Mouse (Mus musculus) neural tube, embryonic 13.5 days (tissue): Measurements from ENCODE around the gene Syndig1. TPM values are rescaled to one million over a fixed set of nuclear protein-coding genes. Genes with fewer than 3 reads are reported as not detected.

ENCODE experiments used
- ATAC-seq: fragments of 200-750 bp; cut with Nextera tagmentation; 2 replicates; pipeline ENCODE4 v1.8.0; 2017; ENCODE audit warnings: low read depth, mild to moderate bottlenecking, moderate TSS enrichment, moderate library complexity
- H3K27ac ChIP-seq: fragments of 300-500 bp; sonication (generic); replicated peaks from 2 replicates; pipeline ENCODE4 v1.5.1; 2015; ENCODE audit warnings: moderate library complexity, mild to moderate bottlenecking, inconsistent platforms
- H3K27me3 ChIP-seq: fragments of 300-500 bp; sonication (generic); 2 replicates; pipeline ENCODE4 v1.6.1; 2015; ENCODE audit warnings: mild to moderate bottlenecking, inconsistent platforms
- H3K36me3 ChIP-seq: fragments of 300-500 bp; sonication (generic); 2 replicates; pipeline ENCODE4 v1.6.1; 2015; ENCODE audit warnings: mild to moderate bottlenecking, inconsistent platforms
- H3K4me1 ChIP-seq: fragments of 300-500 bp; sonication (generic); replicated peaks from 2 replicates; pipeline ENCODE4 v1.6.1; 2015; ENCODE audit warnings: inconsistent platforms
- H3K4me2 ChIP-seq: fragments of 300-500 bp; sonication (generic); 2 replicates; pipeline ENCODE4 v1.6.1; 2015; ENCODE audit warnings: inconsistent platforms, mild to moderate bottlenecking, moderate library complexity
- H3K4me3 ChIP-seq: fragments of 300-500 bp; sonication (generic); 2 replicates; pipeline ENCODE4 v1.5.1; 2015; ENCODE audit warnings: mild to moderate bottlenecking, inconsistent platforms
- H3K9ac ChIP-seq: fragments of 300-500 bp; sonication (generic); 2 replicates; pipeline ENCODE4 v1.6.1; 2015; ENCODE audit warnings: moderate library complexity, mild to moderate bottlenecking, inconsistent platforms
- H3K9me3 ChIP-seq: fragments of 300-500 bp; sonication (generic); 2 replicates; pipeline ENCODE4 v1.6.1; 2016; ENCODE audit warnings: inconsistent platforms
- WGBS: fragments of 180-500 bp; shearing (Covaris S2); methylation state at CpG from one replicate; pipeline ENCODE4 v1.1.7; 2015; 5-methylcytosine and 5-hydroxymethylcytosine counted together
- polyA plus RNA-seq: library from polyadenylated mRNA; unstranded; fragments of >200 nt; fragmentation: Nextera tagmentation; extraction: Ambion mirVana; gene quantifications from 2 replicates; pipeline ENCODE4 v1.2.1, GENCODE M21; 2015

Syndig1 gene
- polyA plus RNA-seq, 1 experiment from 2014 or later = 35.7 TPM

DNA sequence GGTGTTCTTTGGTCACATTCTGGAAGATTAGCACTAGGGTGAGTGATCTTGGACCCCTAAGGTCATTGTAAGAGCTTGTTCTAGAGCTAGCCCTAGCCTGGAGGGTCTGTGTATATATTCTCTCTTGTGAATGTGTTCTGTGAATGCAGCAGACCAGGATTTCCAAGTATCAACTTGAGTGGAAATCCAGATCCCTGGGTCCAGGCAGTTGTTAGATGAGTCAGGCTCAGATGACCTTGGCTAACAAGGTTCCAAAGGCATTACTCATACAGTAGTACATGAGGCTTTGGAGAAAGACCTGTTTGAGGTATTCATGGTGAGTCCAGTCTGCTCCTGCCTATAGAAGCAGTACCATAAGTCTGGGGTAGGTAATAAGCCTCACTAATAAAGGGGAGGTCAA, 103.1 kb downstream of the Syndig1 start:
- H3K4me3 ChIP-seq = no peak overlapping the region
- no peak overlapping the region for H3K9ac ChIP-seq
- H3K9me3 ChIP-seq = no peaks in the 10 kb centered on the region
- H3K4me1 ChIP-seq = 0 out of 2 replicates have a peak, but pooled peaks cover 5% of the 10 kb centered on the region
- no peaks in the 10 kb centered on the region for H3K27me3 ChIP-seq
- H3K4me2 ChIP-seq = no peak overlapping the region
- H3K27ac ChIP-seq = no peak overlapping the region
- ATAC-seq = no peak
- H3K36me3 ChIP-seq = no peaks in the 10 kb centered on the region

DNA sequence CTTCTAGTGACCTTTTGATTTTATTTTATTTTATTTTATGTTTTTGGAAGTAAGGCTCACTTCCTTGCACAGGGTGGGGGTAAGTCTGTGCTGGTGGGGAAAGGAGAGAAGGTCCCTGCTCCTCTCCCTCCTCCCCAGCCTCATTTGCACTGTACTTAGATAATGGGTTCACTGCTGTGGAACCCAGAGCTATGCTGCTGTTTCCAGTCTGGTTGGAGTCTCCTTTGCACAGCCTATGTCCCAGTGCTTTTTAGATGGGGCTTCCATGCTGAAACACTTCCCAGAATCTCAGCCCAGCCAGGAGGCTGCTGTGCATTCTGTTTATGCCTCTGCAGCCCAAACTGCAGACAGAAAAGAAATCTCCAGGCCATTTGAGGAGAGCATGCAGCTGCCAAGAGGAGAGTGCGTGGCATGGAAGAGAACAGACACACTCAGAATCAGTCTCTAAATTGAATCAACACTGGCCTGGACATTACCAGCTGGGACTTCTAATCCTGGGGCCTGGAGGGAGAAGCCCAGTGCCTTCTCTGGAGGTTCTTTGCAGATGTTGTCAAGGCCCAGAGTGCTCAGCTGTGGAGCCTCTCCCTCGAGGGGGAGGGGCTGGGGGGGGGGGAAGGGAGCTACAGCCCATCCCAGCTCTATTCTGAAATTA, 104.4 kb downstream of the Syndig1 start:
- Histone ChIP-seq H3K4me1 (0 out of 2 replicates have a peak, but pooled peaks cover 5% of the 10 kb centered on the region), H3K9ac (no peak overlapping the region), H3K36me3 (no peaks in the 10 kb centered on the region), H3K27me3 (no peaks in the 10 kb centered on the region), H3K27ac (no peak overlapping the region), H3K4me2 (no peak overlapping the region), H3K9me3 (no peaks in the 10 kb centered on the region), H3K4me3 (no peak overlapping the region)
- no peak for ATAC-seq
- 41% methylated on average over 2 of the region's 2 CpGs for WGBS

DNA sequence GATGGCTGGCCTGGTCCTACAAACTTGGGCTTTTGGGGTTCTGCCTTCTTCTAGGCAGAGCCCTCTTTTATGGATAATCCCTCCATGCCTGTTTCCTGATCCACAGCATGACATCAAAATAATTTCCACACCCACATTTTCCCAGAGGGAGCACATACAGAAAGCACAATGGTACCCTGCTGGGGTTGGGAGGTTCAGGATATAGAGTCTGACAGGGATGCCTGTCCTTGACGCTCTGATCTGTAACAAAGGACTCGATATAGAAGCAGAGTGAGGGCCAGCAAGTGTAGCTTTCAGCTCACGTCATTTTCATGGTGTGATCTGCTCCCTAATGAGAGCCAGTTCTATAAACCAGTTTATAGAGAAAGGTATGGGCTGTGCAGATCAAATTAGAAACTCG, 105.1 kb downstream of the Syndig1 start:
- Histone ChIP-seq H3K9me3 (no peaks in the 10 kb centered on the region), H3K4me3 (no peak overlapping the region), H3K36me3 (no peaks in the 10 kb centered on the region), H3K27ac (no peak overlapping the region), H3K9ac (no peak overlapping the region), H3K27me3 (no peaks in the 10 kb centered on the region), H3K4me1 (0 out of 2 replicates have a peak, but pooled peaks cover 5% of the 10 kb centered on the region), H3K4me2 (no peak overlapping the region)
- 31% methylated on average over 4 of the region's 4 CpGs for WGBS
- ATAC-seq = no peak

DNA sequence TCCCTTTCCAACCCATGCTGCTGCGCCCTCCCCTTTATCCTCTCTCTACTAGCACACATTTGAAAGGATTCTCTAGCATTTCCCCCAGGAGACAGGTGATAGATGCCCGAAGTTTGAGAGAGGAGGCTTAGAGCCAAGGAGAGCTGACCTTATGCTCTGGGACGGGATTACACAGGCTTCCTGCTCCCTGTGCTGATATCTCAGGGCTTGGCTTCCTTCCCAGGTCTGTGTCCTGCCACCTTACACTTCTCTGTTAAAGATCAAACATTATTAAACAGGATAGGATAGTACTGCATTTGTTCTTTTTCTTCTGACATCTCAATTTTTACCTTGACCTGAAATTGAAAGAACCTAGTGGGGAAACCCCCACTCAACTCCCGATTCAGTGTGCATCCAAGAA, 109.8 kb downstream of the Syndig1 start:
- WGBS = 78% methylated on average over 4 of the region's 4 CpGs
- Histone ChIP-seq H3K4me2 (no peak overlapping the region), H3K27me3 (no peaks in the 10 kb centered on the region), H3K27ac (no peak overlapping the region), H3K9me3 (no peaks in the 10 kb centered on the region), H3K36me3 (no peaks in the 10 kb centered on the region), H3K9ac (no peak overlapping the region), H3K4me3 (no peak overlapping the region), H3K4me1 (0 out of 2 replicates have a peak, but pooled peaks cover 4% of the 10 kb centered on the region)
- no peak for ATAC-seq

DNA sequence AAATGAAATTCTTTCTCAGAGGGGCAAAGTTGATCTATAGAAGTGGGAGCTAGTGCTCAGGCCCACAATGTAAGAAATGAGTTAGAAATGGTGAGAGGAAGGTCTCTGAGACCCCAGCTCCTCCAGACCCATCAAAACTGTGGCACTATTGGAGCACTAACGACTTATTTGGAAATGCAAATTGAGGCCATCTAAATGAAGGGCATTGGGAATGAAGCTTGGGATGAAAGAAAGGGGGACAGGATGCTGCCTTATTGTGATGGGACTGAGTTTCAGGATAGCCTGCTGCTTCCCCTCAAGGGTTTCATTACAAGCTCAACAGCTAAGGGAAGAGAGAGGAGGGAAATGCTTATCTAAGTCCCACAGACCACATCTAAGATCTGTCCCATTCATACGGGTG, 110.6 kb downstream of the Syndig1 start:
- no peak overlapping the region for H3K4me2 ChIP-seq
- no peak overlapping the region for H3K27ac ChIP-seq
- 46% methylated on average over 2 of the region's 2 CpGs for WGBS
- H3K9me3 ChIP-seq = no peaks in the 10 kb centered on the region
- H3K4me1 ChIP-seq = no peaks in the 10 kb centered on the region
- H3K4me3 ChIP-seq = no peak overlapping the region
- H3K9ac ChIP-seq = no peak overlapping the region
- no peak for ATAC-seq
- H3K36me3 ChIP-seq = no peaks in the 10 kb centered on the region
- H3K27me3 ChIP-seq = no peaks in the 10 kb centered on the region

DNA sequence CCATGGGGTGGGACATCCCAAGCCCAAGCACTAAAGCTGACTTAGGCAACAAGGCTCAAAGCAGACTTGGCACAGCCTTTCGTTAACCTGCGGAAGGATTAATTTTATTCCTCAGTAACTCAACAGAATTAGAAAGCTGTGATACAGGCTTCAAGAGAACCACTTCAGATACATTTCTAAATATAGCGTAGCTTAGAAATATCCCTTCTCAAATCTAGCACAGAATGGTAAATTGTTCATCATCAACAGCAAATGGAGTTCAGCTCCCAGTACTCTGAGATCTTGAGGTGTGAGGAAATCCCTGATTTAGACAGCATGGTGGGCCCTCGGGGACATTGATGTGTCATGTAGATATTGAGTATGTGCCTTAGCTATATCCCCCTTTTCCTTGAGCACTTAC, 121.6 kb downstream of the Syndig1 start:
- H3K4me1 ChIP-seq = no peaks in the 10 kb centered on the region
- H3K27me3 ChIP-seq = no peaks in the 10 kb centered on the region
- no peaks in the 10 kb centered on the region for H3K9me3 ChIP-seq
- H3K4me2 ChIP-seq = no peak overlapping the region
- no peak overlapping the region for H3K4me3 ChIP-seq
- H3K27ac ChIP-seq = no peak overlapping the region
- H3K9ac ChIP-seq = no peak overlapping the region
- ATAC-seq = no peak
- no peaks in the 10 kb centered on the region for H3K36me3 ChIP-seq
- WGBS = 96% methylated on average over 4 of the region's 4 CpGs

DNA sequence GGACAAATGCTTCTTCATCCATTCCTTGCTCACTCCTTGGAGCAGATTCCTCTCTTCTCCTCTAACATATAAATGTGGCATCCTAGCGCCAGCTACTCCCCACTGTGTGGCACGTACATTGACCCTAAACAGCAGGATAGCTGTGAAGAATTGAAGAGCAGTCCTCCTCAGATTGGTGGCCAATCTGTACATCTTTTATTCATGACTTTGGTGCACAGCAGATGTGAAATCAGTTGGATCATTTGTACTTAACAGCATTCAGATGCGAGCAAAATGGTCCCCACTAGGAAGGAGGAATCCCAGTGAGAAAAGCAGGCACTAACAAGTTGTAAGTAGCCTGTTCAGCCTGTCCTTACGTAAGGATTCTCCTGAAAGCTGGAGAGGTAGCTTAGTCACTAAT, 142.0 kb downstream of the Syndig1 start:
- Histone ChIP-seq H3K36me3 (no peaks in the 10 kb centered on the region), H3K27ac (no peak overlapping the region), H3K9ac (no peak overlapping the region), H3K9me3 (no peaks in the 10 kb centered on the region), H3K4me2 (no peak overlapping the region), H3K4me3 (no peak overlapping the region), H3K4me1 (peaks cover 12% of the 10 kb centered on the region), H3K27me3 (no peaks in the 10 kb centered on the region)
- 26% methylated on average over 4 of the region's 4 CpGs for WGBS
- ATAC-seq = peak; percentile 53

DNA sequence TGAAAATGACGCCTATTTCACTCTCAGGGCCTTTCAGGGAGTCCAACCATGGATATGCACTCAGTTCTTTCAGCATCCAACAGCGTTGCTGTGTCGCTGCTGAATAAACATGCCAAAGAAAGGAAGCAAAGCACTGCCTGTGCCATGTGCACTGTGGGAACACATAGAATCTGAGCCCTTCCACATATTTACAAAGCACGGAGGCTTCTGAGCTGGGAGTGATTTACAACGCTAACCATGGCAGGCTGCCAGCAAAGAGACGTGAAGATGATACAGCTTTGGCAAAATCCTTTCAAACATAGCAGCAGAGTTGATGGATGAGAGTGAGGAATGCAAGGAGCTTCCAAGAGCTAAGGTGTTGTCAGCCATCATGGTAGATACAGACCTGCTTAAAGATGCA, 144.6 kb downstream of the Syndig1 start:
- ATAC-seq = peak; percentile 61; the same call in 1 of the 2 replicates
- H3K9me3 ChIP-seq = no peaks in the 10 kb centered on the region
- H3K4me3 ChIP-seq = no peak overlapping the region
- H3K36me3 ChIP-seq = no peaks in the 10 kb centered on the region
- H3K4me1 ChIP-seq = peaks cover 12% of the 10 kb centered on the region
- WGBS = 57% methylated on average over 6 of the region's 6 CpGs
- 0 out of 2 replicates have a peak overlapping the region, but pooled peaks have one; percentile 9 for H3K27ac ChIP-seq
- H3K4me2 ChIP-seq = no peak overlapping the region
- H3K27me3 ChIP-seq = no peaks in the 10 kb centered on the region
- no peak overlapping the region for H3K9ac ChIP-seq

DNA sequence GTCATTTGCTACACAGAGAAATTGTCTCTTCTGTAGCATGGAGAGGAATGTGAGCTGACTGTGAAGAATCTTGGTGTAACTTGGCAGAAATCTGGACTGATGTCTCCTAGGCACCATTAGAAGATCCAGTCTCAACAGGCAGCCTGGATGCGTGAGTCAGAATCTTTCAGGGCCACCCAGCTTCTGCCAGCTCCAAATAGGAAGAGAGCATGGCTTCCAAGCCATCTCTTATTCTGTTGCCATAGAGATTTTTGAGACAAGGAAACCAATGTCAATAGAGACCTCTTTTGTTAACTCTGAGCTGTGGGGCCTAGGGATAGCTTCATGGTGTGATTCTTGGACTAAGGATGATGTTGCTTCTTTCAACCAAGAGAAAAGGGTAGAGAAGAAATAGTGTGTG, 151.4 kb downstream of the Syndig1 start:
- 34% methylated on average over 1 of the region's 1 CpGs for WGBS
- H3K9me3 ChIP-seq = no peaks in the 10 kb centered on the region
- H3K4me1 ChIP-seq = no peaks in the 10 kb centered on the region
- no peak overlapping the region for H3K4me2 ChIP-seq
- no peak overlapping the region for H3K4me3 ChIP-seq
- no peak overlapping the region for H3K27ac ChIP-seq
- H3K9ac ChIP-seq = no peak overlapping the region
- ATAC-seq = no peak
- no peaks in the 10 kb centered on the region for H3K36me3 ChIP-seq
- no peaks in the 10 kb centered on the region for H3K27me3 ChIP-seq

DNA sequence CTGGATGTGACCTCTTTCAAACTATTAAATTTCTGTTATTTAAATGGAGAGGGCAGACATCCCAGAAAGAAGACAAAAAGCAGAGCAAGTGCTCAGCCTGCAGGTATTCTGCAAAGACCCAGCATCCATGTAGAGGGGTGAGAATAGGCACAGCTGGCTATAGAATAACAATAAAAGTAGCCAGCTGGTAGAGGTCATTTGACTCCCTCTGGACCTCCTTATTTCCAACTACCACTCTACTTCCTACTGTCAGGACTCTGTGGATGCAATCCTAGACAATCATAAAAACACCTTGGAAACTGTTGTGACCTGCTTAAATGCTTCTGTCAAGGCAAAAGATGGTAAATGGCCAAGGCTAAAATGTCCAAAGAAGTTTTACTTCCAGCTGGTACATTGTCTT, 153.5 kb downstream of the Syndig1 start:
- no peak for ATAC-seq
- Histone ChIP-seq H3K9me3 (no peaks in the 10 kb centered on the region), H3K4me1 (no peaks in the 10 kb centered on the region), H3K4me3 (no peak overlapping the region), H3K4me2 (no peak overlapping the region), H3K27ac (no peak overlapping the region), H3K27me3 (no peaks in the 10 kb centered on the region), H3K9ac (no peak overlapping the region), H3K36me3 (no peaks in the 10 kb centered on the region)

DNA sequence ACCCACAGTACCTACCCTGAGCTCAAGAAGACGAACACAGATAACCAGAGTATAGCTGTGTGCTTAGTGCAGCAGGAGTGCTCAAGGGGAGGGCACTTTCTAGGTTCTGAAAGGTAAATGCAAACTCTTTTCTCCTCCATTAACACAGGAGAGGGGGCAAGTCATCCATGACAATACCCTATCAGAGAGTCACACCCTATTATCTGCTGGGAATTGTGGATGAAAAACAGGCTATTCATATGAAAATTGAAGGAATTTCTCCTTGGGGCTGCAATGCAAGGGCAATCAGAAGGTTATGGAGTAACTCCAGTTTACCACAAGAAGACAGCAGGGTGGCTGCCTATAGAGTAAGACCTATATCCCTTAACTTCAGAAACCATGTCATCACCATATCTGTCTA, 154.1 kb downstream of the Syndig1 start:
- no peak for ATAC-seq
- no peaks in the 10 kb centered on the region for H3K27me3 ChIP-seq
- no peak overlapping the region for H3K27ac ChIP-seq
- H3K4me2 ChIP-seq = no peak overlapping the region
- H3K4me3 ChIP-seq = no peak overlapping the region
- H3K9me3 ChIP-seq = no peaks in the 10 kb centered on the region
- no peaks in the 10 kb centered on the region for H3K4me1 ChIP-seq
- WGBS = 71% methylated on average over 1 of the region's 1 CpGs
- H3K36me3 ChIP-seq = no peaks in the 10 kb centered on the region
- no peak overlapping the region for H3K9ac ChIP-seq

DNA sequence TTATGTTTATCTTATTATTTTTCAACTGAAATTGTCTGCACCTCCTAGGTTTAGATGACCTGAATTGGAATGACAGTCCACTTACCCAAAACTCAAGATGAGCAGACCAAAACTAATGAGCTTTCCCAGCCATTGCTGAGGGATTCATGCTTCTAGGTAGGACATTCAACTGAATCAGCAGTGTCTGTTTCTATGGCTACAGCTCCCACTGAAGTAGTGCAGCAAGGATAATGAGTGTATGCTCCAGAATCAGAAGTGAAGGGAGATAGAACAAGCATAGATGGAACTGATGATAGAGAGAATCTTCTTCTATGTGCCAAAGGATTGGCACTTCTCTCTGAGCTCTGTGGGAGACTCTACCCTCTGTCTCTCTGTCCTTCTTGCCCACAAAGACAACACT, 158.6 kb downstream of the Syndig1 start:
- no peaks in the 10 kb centered on the region for H3K36me3 ChIP-seq
- H3K4me2 ChIP-seq = no peak overlapping the region
- no peak overlapping the region for H3K27ac ChIP-seq
- H3K9me3 ChIP-seq = no peaks in the 10 kb centered on the region
- no peaks in the 10 kb centered on the region for H3K27me3 ChIP-seq
- no peak overlapping the region for H3K4me3 ChIP-seq
- ATAC-seq = no peak
- no peak overlapping the region for H3K9ac ChIP-seq
- H3K4me1 ChIP-seq = no peaks in the 10 kb centered on the region

DNA sequence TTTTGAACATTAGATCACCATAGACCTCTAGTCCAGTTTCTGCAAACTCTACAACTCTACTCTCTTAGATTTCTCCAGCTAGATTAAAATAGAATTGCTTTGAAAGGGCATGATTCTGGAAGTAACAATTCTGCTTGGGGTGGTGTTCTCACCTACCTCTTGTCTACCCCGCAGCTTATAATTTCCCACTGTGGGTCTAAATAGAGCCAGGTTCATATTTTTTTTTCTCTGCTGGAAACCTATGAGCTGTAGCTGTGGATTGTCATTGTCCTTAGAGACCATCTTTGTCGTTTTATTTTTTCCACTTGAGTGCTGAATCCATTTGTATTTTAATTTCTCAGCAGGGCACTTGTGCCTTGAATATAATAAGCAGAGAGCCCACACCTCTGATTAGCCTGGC, 162.5 kb downstream of the Syndig1 start:
- Histone ChIP-seq H3K4me3 (no peak overlapping the region), H3K4me2 (no peak overlapping the region), H3K27me3 (no peaks in the 10 kb centered on the region), H3K27ac (peak overlapping the region; percentile 46; the same call in 1 of the 2 replicates), H3K36me3 (no peaks in the 10 kb centered on the region), H3K9ac (no peak overlapping the region), H3K9me3 (no peaks in the 10 kb centered on the region), H3K4me1 (peaks cover 5% of the 10 kb centered on the region)
- WGBS = 29% methylated on average over 2 of the region's 2 CpGs
- ATAC-seq = 0 out of 2 replicates have a peak, but pooled peaks have one; percentile 51
